Mouse (Mus musculus) heart, postnatal 0 days (tissue): ENCODE measurements around the gene Enox1.

ENCODE experiments used
- CTCF ChIP-seq: IDR thresholded peaks from 2 replicates; pipeline ENCODE4 v1.5.1; 2016; ENCODE audit warnings: antibody characterized with exemption, control low read depth, low read depth
- EP300 ChIP-seq: IDR thresholded peaks from 2 replicates; pipeline ENCODE4 v1.6.1; 2016; ENCODE audit warnings: antibody characterized with exemption, low read depth

DNA sequence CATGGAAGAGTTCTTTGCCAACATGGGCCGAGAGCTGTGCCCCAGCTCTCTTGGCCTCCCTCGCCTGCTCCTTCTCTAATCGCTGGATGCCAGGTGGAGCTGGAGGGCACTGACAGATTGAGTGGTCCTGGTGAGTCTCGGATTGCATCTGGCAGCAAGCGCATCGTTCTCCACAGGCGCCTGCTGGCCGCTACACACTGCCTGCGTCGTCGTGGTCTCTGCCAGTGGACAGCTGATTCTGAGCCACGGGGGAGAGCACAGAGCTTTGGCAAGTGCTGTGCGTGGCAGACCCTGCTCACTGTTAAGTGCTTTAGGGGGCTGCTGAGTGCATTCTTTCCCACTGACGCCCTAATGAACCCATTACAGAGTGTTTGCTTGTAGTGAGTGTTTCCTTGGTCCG is 17.9 kb downstream of the Enox1 start:
- TF ChIP-seq CTCF (no peak), EP300 (no peak)
